Mouse (Mus musculus): ENCODE data around the gene Sirpa. TPM values are rescaled to one million over a fixed set of nuclear protein-coding genes. Genes with fewer than 3 reads are reported as not detected.
A peak's percentile ranks its signal among the peaks of the same experiment; 100 is the strongest.

Gene Sirpa
- polyA plus RNA-seq, 1 experiment from 2014 or later = 13.2 TPM

DNA sequence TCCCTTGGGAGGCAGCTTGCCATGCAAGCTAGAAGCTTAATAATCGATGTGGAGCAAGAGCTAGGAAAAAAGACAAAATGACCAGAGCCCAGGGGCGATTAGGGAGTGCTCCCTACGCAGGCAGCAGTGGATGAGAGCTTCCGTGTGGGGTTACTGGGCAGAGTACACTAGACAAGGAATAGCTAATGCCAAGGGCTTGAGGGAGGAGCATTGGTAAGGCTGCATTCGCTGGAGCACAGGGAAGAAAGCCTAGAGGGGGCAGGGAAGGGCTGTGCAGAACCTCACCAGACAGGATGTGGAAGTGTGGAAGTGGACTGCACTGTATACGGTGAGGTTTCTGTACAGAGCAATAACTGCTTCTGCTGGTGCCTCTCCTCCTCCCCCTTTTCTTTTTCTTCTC, 32.3 kb downstream of the Sirpa start:
- Histone ChIP-seq H3K27me3 (ENCODE audit: control insufficient read depth, insufficient read depth, low read length) (no peaks in the 10 kb centered on the region), H3K9ac (ENCODE audit: low read length) (no peak overlapping the region; the same call in 1 of the 2 replicates), H3K4me3 (ENCODE audit: low read depth, low read length) (no peak overlapping the region), H3K27ac (replicated peaks) (no peak overlapping the region; the same call in 1 of the 2 replicates), H3K4me2 (replicated peaks; ENCODE audit: low read depth) (no peak overlapping the region), H3K9me3 (ENCODE audit: control insufficient read depth, low read length) (no peaks in the 10 kb centered on the region), H3K4me1 (replicated peaks; ENCODE audit: control insufficient read depth, insufficient read depth) (no peaks in the 10 kb centered on the region), H3K36me3 (ENCODE audit: control insufficient read depth, insufficient read depth, low read length) (no peaks in the 10 kb centered on the region)
- ATAC-seq (ENCODE audit: low FRiP score, low TSS enrichment) = peak; percentile 53
- 63% methylated on average over 6 of the region's 6 CpGs for WGBS
- TF ChIP-seq CTCF (IDR thresholded peaks at IDR 0.05; ENCODE audit: low read depth) (no peak), EP300 (optimal IDR thresholded peaks at IDR 0.05) (no peak)
- DNase-seq (ENCODE audit: low spot score) = no peak

DNA sequence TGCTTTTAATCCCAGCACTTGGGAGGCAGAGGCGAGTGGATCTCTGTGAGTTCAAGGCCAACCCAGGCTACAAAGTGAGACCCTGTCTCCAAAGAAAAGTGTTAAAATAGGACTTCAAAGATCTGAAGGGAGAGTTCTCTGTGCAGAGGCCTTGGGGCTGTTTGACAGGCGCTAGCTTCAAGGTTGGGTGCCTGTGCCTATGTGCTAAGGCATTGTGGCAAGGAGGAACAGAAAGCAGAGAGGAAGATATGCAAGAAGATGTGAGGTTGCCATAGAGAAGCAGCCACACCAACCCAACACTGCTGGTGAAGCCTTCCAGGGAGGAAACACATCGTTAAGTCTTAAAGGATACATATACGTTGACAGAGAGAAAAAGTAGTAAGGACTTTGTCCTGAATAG, 33.2 kb downstream of the Sirpa start:
- no peak overlapping the region for H3K4me3 ChIP-seq (ENCODE audit: low read depth, low read length)
- no peak overlapping the region for H3K4me2 ChIP-seq (replicated peaks; ENCODE audit: low read depth)
- no peaks in the 10 kb centered on the region for H3K36me3 ChIP-seq (ENCODE audit: control insufficient read depth, insufficient read depth, low read length)
- no peak overlapping the region for H3K27ac ChIP-seq (replicated peaks)
- no peak overlapping the region for H3K9ac ChIP-seq (ENCODE audit: low read length)
- no peaks in the 10 kb centered on the region for H3K4me1 ChIP-seq (replicated peaks; ENCODE audit: control insufficient read depth, insufficient read depth)
- WGBS = 86% methylated on average over 4 of the region's 4 CpGs
- H3K9me3 ChIP-seq (ENCODE audit: control insufficient read depth, low read length) = no peaks in the 10 kb centered on the region
- peak; percentile 10 for DNase-seq (ENCODE audit: low spot score)
- H3K27me3 ChIP-seq (ENCODE audit: control insufficient read depth, insufficient read depth, low read length) = no peaks in the 10 kb centered on the region
- TF ChIP-seq CTCF (IDR thresholded peaks at IDR 0.05; ENCODE audit: low read depth) (no peak), EP300 (optimal IDR thresholded peaks at IDR 0.05) (no peak)
- no peak for ATAC-seq (ENCODE audit: low FRiP score, low TSS enrichment)

DNA sequence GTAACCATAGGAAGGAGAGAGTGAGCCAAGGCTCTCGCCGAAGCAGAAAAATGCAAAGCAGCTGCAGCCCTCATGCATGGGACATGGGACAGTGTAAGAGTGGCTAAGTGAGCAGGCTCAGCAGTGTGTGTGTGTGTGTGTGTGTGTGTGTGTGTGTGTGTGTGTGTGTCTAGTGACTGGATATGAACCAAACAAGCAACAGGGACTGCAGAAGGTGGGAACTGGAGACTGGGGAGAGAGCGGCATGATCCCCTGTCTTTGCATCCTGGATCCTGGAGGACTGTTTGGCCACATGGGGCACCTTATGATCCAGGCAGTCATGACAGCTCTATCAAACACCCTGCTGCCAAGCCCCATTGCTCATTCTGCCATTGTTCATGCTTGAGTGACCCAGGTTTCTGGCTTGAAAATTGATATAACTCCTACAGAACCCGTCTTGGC, 34.0 kb downstream of the Sirpa start:
- H3K9ac ChIP-seq (ENCODE audit: low read length) = no peak overlapping the region
- TF ChIP-seq EP300 (optimal IDR thresholded peaks at IDR 0.05) (no peak), CTCF (IDR thresholded peaks at IDR 0.05; ENCODE audit: low read depth) (no peak)
- no peaks in the 10 kb centered on the region for H3K27me3 ChIP-seq (ENCODE audit: control insufficient read depth, insufficient read depth, low read length)
- ATAC-seq (ENCODE audit: low FRiP score, low TSS enrichment) (no peak), DNase-seq (ENCODE audit: low spot score) (peak; percentile 5)
- H3K36me3 ChIP-seq (ENCODE audit: control insufficient read depth, insufficient read depth, low read length) = no peaks in the 10 kb centered on the region
- H3K4me3 ChIP-seq (ENCODE audit: low read depth, low read length) = no peak overlapping the region
- WGBS = 95% methylated on average over 4 of the region's 4 CpGs
- no peaks in the 10 kb centered on the region; the same call in 1 of the 2 replicates for H3K4me1 ChIP-seq (replicated peaks; ENCODE audit: control insufficient read depth, insufficient read depth)
- no peaks in the 10 kb centered on the region for H3K9me3 ChIP-seq (ENCODE audit: control insufficient read depth, low read length)
- no peak overlapping the region for H3K27ac ChIP-seq (replicated peaks)
- no peak overlapping the region for H3K4me2 ChIP-seq (replicated peaks; ENCODE audit: low read depth)

DNA sequence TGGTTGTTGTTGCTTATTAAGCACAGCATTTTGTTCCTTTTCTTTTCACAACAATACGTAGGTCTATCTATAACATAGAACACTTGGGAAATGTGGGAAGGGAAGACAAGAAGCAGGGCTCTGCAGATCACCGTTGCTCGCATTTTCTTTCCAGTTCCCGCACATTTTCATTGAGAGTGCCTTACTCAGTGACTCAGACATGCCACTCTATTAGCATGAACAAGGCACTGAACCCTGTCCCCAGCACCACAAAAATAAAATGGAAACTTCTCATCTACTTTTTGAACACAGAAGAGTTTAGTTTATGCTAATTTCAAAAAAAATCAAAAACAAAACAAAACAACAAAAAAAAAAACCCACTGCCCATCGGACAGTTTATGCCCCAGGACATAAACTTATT, 34.5 kb downstream of the Sirpa start:
- H3K4me3 ChIP-seq (ENCODE audit: low read depth, low read length) = no peak overlapping the region
- no peaks in the 10 kb centered on the region; the same call in 1 of the 2 replicates for H3K4me1 ChIP-seq (replicated peaks; ENCODE audit: control insufficient read depth, insufficient read depth)
- ATAC-seq (ENCODE audit: low FRiP score, low TSS enrichment) = no peak
- H3K9me3 ChIP-seq (ENCODE audit: control insufficient read depth, low read length) = no peaks in the 10 kb centered on the region
- H3K9ac ChIP-seq (ENCODE audit: low read length) = no peak overlapping the region
- no peak overlapping the region for H3K4me2 ChIP-seq (replicated peaks; ENCODE audit: low read depth)
- TF ChIP-seq CTCF (IDR thresholded peaks at IDR 0.05; ENCODE audit: low read depth) (no peak), EP300 (optimal IDR thresholded peaks at IDR 0.05) (no peak)
- no peak for DNase-seq (ENCODE audit: low spot score)
- WGBS = 93% methylated on average over 5 of the region's 5 CpGs
- no peaks in the 10 kb centered on the region for H3K27me3 ChIP-seq (ENCODE audit: control insufficient read depth, insufficient read depth, low read length)
- peak overlapping the region; percentile 75 for H3K27ac ChIP-seq (replicated peaks)
- no peaks in the 10 kb centered on the region for H3K36me3 ChIP-seq (ENCODE audit: control insufficient read depth, insufficient read depth, low read length)

DNA sequence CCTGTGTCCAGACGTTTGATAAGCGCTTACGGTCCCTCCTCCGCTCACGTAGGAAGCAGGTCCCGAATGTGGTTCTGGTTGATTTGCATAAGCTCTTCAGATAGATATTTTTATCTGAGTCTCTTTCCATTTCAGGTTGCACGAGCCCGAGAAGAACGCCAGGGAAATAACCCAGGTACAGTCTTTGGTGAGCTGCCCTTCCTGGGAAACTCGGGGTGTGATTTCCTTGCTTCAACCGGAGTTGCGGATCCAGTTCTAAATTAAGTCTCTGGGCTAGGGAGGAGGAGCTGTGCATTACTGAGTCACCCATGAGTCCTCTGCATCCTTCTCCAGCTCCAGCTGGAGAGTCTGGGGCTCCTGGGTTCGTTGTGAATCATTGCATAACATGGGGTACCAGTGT, 35.2 kb downstream of the Sirpa start:
- H3K4me3 ChIP-seq (ENCODE audit: low read depth, low read length) = no peak overlapping the region
- ATAC-seq (ENCODE audit: low FRiP score, low TSS enrichment) (peak; percentile 11; the same call in 1 of the 2 replicates), DNase-seq (ENCODE audit: low spot score) (peak; percentile 17)
- peak overlapping the region; percentile 75; the same call in 1 of the 2 replicates for H3K27ac ChIP-seq (replicated peaks)
- WGBS = 66% methylated on average over 13 of the region's 13 CpGs
- TF ChIP-seq EP300 (optimal IDR thresholded peaks at IDR 0.05) (no peak), CTCF (IDR thresholded peaks at IDR 0.05; ENCODE audit: low read depth) (no peak)
- H3K27me3 ChIP-seq (ENCODE audit: control insufficient read depth, insufficient read depth, low read length) = no peaks in the 10 kb centered on the region
- no peak overlapping the region for H3K4me2 ChIP-seq (replicated peaks; ENCODE audit: low read depth)
- H3K36me3 ChIP-seq (ENCODE audit: control insufficient read depth, insufficient read depth, low read length) = no peaks in the 10 kb centered on the region
- H3K4me1 ChIP-seq (replicated peaks; ENCODE audit: control insufficient read depth, insufficient read depth) = no peaks in the 10 kb centered on the region; the same call in 1 of the 2 replicates
- no peak overlapping the region for H3K9ac ChIP-seq (ENCODE audit: low read length)
- no peaks in the 10 kb centered on the region for H3K9me3 ChIP-seq (ENCODE audit: control insufficient read depth, low read length)

DNA sequence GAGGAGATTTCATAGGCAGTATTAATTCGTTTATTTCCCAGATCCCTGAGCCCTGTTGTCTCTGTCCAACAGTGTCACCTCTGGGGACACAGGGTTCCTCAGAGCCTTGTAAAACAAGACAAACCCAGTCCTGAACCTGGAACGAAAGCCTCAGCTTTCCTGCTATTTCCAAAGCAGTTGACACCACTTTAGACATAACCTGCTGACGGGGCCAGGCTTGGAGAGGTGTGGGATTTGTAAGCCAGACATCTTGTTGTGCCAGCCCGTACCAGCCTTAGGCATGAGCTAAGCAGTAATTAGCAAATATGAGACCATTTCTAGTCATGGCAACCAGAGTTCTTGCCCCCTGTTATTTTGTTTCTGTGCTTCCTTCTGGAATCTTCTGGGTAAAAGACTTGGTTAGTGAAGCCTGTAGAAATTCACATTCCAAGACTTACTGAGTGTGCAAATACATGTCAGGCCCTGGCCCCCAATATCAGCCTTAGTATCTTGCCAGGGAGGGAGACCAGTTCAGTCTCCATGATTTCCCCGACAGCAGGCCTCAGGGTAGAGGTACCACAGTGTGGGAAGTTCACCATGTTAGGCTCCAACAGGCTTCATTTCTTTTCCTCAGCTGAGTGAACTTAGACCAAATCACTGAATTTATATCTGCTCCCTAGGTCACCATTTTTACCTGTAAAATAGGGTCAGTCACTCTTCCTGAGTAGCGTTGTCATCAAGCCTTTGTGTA, 36.0 kb downstream of the Sirpa start:
- Histone ChIP-seq H3K9ac (ENCODE audit: low read length) (no peak overlapping the region), H3K4me2 (replicated peaks; ENCODE audit: low read depth) (no peak overlapping the region), H3K4me1 (replicated peaks; ENCODE audit: control insufficient read depth, insufficient read depth) (no peaks in the 10 kb centered on the region; the same call in 1 of the 2 replicates), H3K36me3 (ENCODE audit: control insufficient read depth, insufficient read depth, low read length) (no peaks in the 10 kb centered on the region), H3K4me3 (ENCODE audit: low read depth, low read length) (no peak overlapping the region), H3K27me3 (ENCODE audit: control insufficient read depth, insufficient read depth, low read length) (no peaks in the 10 kb centered on the region), H3K9me3 (ENCODE audit: control insufficient read depth, low read length) (no peaks in the 10 kb centered on the region), H3K27ac (replicated peaks) (peak overlapping the region; percentile 56)
- 91% methylated on average over 6 of the region's 6 CpGs for WGBS
- TF ChIP-seq EP300 (optimal IDR thresholded peaks at IDR 0.05) (no peak), CTCF (IDR thresholded peaks at IDR 0.05; ENCODE audit: low read depth) (no peak)
- no peak for DNase-seq (ENCODE audit: low spot score)
- no peak for ATAC-seq (ENCODE audit: low FRiP score, low TSS enrichment)
